Mouse (Mus musculus): Measurements from ENCODE around the gene Emd. TPM values are rescaled to one million over a fixed set of nuclear protein-coding genes. Genes with fewer than 3 reads are reported as not detected.

The Emd gene
- polyA plus RNA-seq, 1 experiment from 2014 or later: 22.7 TPM

DNA sequence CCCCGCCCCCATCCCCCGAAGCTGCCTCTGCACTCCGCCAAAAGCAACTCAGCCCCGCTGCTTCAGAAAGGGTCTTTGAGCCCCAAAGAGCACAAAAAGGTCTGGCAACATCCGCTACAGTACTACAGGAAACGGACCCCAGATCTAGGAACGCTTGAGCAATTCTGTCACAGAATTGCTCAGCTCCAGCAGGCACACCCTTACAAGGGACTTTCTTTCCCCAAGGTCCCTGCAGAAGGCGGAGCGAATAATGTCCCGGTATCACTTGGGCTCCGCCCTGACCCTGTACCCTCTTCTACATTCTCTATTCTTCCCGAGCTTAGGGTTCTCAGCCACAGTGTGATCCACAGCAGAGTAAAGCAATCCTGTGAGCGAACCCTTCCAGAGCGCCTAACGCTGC, 7.8 kb upstream of the Emd start:
- 25% methylated on average over 15 of the region's 15 CpGs for WGBS
- Histone ChIP-seq H3K4me1 (no peaks in the 10 kb centered on the region), H3K4me3 (peak overlapping the region; percentile 70), H3K36me3 (peaks cover 22% of the 10 kb centered on the region), H3K27ac (peak overlapping the region; percentile 92), H3K9me3 (no peaks in the 10 kb centered on the region), H3K27me3 (ENCODE audit: insufficient read depth, poor library complexity, severe bottlenecking) (no peaks in the 10 kb centered on the region)
- DNase-seq (ENCODE audit: low spot score): no peak

DNA sequence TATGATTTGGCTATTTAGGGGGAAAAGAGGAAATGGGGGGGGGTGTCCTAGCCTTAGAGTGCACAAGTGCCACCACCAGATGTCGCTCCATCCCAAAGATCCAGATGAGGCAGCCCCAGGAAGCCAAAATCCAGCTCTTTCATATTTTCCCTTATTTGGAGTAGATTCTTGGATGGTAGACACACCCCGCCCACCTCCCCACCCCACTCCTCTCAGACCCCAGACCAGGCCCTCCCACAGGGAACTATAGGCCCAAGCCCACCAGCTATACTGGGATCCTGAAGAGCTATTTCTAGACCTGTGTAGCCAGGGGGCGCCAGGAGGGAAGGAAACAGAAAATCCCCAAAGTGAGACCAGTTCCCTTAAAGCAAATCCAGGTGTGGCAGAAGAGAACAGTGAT, 5.8 kb upstream of the Emd start:
- peak; percentile 81 for DNase-seq (ENCODE audit: low spot score)
- WGBS: 23% methylated on average over 3 of the region's 3 CpGs
- Histone ChIP-seq H3K4me1 (no peaks in the 10 kb centered on the region), H3K36me3 (peaks cover 3% of the 10 kb centered on the region), H3K27ac (peak overlapping the region; percentile 86), H3K9me3 (no peaks in the 10 kb centered on the region), H3K4me3 (peak overlapping the region; percentile 57), H3K27me3 (ENCODE audit: insufficient read depth, poor library complexity, severe bottlenecking) (0 out of 2 replicates have a peak, but pooled peaks cover 3% of the 10 kb centered on the region)

DNA sequence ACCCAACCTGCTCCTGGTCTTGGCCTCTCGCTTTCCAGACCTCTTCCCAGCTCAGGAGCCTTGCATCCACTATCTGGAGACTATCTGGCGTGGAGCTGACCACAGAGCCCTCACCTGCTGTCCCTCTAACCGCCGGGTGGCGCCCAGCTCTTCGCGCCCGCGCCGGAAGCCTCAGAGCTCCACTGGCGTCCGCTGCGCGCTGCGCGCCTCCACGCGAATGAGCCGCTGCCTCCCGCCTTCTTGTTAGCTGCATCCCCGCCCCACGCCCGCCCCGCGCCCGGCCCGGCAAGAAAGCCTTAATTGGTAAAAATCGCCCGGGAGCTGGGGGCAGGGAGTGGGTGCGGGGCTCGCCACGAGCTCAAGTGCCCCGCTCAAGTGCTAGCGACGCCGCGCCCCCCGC, 4.9 kb upstream of the Emd start, which contains the start of gene Flna:
TSS of gene Flna (minus strand) at position 206 of the 400 bp plus-strand sequence.
- no peaks in the 10 kb centered on the region for H3K36me3 ChIP-seq
- H3K9me3 ChIP-seq: no peaks in the 10 kb centered on the region
- H3K4me3 ChIP-seq: peak within 1 kb of the TSS; percentile 57
- H3K27me3 ChIP-seq (ENCODE audit: insufficient read depth, poor library complexity, severe bottlenecking): 0 out of 2 replicates have a peak, but pooled peaks cover 3% of the 10 kb centered on the region
- peak within 1 kb of the TSS; percentile 86 for H3K27ac ChIP-seq
- no peaks in the 10 kb centered on the region for H3K4me1 ChIP-seq
- 15% methylated on average over 38 of the region's 38 CpGs for WGBS
- peak; percentile 84 for DNase-seq (ENCODE audit: low spot score)

DNA sequence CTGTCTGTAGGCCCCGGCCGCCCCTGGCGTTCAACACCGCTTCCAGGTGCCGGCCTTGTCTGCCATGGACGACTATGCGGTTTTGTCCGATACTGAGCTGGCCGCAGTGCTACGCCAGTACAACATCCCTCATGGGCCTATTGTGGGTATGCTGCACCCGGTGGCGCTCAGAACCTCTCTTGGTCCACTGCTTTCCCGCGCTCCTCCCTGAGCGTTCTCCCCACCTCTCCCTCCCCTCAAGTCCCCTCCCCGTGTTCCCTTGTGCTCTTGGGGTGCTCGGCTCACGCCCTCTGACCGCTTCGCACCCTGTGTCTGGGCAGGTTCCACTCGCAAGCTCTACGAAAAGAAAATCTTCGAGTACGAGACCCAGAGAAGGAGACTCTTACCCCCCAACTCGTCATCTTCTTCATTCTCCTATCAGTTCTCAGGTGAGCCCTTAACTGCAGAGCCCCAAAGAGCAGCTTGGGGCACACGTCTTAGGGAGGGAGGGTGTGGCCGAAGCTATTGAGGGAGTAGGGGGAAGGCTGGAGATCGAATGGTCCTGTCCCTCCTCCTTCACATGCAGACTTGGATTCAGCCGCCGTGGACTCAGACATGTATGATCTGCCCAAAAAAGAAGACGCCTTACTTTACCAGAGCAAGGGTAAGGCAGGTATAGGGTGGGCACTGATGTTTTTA, 540 bp downstream of the Emd start:
- Histone ChIP-seq H3K4me3 (peak overlapping the region; percentile 70), H3K27ac (peak overlapping the region; percentile 91), H3K4me1 (0 out of 2 replicates have a peak, but pooled peaks cover 5% of the 10 kb centered on the region), H3K9me3 (no peaks in the 10 kb centered on the region), H3K27me3 (ENCODE audit: insufficient read depth, poor library complexity, severe bottlenecking) (0 out of 2 replicates have a peak, but pooled peaks cover 3% of the 10 kb centered on the region), H3K36me3 (peaks cover 19% of the 10 kb centered on the region)
- no peak for DNase-seq (ENCODE audit: low spot score)
- WGBS: 19% methylated on average over 31 of the region's 31 CpGs

DNA sequence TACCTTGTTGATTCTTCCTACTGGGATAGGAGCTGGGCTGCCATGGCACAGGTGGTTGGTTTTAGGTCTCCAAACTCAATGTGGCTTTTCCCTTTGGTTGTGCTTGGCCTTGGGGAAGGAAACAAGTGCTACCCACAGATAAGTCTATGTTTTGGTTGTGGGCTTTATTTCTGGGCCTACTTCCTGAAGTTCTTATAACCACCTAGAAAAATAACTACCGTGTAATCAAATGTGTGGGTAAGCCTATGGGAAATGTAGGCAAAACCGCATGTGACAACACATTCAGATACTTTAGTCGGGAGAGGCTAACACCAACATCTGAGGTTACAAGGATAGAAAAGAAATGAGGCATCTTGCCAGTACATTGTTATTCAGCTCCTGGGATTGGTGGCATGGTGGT, 3.3 kb downstream of the Emd start:
- Histone ChIP-seq H3K9me3 (no peaks in the 10 kb centered on the region), H3K27me3 (ENCODE audit: insufficient read depth, poor library complexity, severe bottlenecking) (no peaks in the 10 kb centered on the region), H3K36me3 (peaks cover 22% of the 10 kb centered on the region), H3K4me3 (no peak overlapping the region), H3K27ac (no peak overlapping the region), H3K4me1 (0 out of 2 replicates have a peak, but pooled peaks cover 5% of the 10 kb centered on the region)
- DNase-seq (ENCODE audit: low spot score): no peak
- WGBS: 87% methylated on average over 3 of the region's 3 CpGs

DNA sequence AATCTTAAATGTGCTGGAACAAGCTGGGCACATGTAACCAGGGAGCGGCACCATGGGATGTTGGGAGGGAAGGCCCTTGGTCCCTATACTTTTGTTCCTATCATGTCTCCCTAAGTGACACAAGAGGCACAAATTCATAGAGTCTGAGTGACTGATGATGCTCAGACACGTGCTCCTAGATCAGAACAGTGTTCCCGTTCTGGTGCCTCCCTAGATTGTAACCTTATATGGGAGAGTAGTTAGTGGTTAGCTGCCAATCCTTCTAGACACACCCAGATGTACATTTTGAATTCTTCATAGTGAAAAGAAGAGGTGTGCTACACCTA, 15.2 kb downstream of the Emd start:
- H3K9me3 ChIP-seq: no peaks in the 10 kb centered on the region
- no peaks in the 10 kb centered on the region for H3K27me3 ChIP-seq (ENCODE audit: insufficient read depth, poor library complexity, severe bottlenecking)
- no peaks in the 10 kb centered on the region for H3K4me1 ChIP-seq
- no peak for DNase-seq (ENCODE audit: low spot score)
- peak overlapping the region; percentile 91 for H3K27ac ChIP-seq
- WGBS: 28% methylated on average over 3 of the region's 3 CpGs
- peak overlapping the region; percentile 65 for H3K4me3 ChIP-seq
- peaks cover 10% of the 10 kb centered on the region; the same call in 1 of the 2 replicates for H3K36me3 ChIP-seq

DNA sequence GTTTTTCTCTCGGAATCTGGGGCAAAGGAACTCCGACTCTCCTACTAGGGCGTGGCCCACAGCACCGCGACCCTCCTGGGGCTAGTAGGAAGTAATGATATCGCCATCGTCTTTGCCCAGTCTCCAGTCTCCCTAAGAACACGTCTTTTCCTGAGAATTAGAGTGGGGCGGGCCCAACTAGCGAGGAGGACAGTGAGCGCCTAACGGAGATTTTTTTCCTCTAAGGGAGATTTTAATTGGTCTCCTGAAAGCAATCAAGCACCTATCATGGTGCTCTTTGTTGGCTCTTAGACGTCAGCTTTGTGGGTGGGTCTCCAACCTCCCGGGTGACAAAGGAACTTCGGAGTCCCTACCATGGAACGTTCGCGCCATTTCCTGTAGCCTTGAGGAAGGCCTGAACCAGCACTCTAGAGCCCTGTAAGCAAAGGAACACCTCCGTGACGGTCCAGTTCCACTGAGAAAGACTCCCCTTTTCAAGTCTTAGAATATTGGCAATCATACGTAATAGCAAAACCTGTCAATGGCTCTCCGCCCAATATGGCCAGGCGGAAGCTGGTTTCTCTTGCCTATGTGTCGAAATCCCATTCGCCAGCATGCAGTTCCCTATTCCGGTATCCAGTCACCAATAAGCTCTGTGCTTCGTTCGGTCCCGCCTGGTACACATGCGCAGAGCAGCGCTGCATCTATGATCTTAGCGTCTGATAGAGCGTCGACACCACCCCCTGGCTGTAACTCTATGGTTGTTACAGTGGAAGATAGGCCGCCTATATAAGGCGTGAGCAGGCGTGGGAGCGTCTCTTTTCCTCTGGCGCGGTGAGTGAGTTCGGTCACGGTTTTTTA, 15.8 kb downstream of the Emd start, which contains the start of gene Rpl10:
TSS of gene Rpl10 (plus strand) at position 751 of the 840 bp plus-strand sequence.
- H3K4me1 ChIP-seq: no peaks in the 10 kb centered on the region
- H3K27ac ChIP-seq: peak within 1 kb of the TSS; percentile 91
- DNase-seq (ENCODE audit: low spot score): peak; percentile 97
- H3K36me3 ChIP-seq: peaks cover 10% of the 10 kb centered on the region; the same call in 1 of the 2 replicates
- H3K4me3 ChIP-seq: peak within 1 kb of the TSS; percentile 65
- WGBS: 14% methylated on average over 42 of the region's 42 CpGs
- no peaks in the 10 kb centered on the region for H3K9me3 ChIP-seq
- H3K27me3 ChIP-seq (ENCODE audit: insufficient read depth, poor library complexity, severe bottlenecking): no peaks in the 10 kb centered on the region

DNA sequence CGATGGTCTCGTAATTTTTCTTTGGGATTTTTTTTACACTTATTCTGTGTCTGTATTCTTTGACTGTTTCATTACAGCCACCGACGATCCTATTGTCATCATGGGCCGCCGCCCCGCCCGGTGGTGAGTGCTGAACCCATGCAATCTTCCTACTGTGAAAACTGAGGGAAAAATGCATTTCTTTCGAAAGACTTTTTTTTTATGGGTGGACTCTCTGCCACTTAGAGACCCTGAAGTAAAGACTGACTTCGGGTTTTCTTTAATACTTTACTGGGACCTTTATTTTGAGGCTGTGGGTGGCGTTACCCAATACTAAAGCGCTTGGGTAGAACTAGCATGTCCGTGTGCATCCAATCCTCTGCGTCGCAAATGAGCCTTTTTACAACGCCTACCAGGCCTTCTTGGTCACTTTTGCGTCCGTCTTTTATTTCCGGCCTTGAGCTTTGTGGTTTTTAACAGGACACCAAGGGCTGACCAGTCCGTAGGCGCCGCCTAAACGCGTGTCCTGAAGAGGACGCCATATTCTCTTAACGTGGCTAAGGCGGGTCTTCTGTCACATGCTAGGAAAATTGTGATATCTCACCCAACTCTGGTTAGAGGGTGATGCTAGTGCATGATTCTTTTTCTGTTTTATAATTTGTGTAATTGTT, 16.5 kb downstream of the Emd start:
- no peaks in the 10 kb centered on the region for H3K9me3 ChIP-seq
- DNase-seq (ENCODE audit: low spot score): no peak
- 15% methylated on average over 27 of the region's 27 CpGs for WGBS
- peak overlapping the region; percentile 84 for H3K27ac ChIP-seq
- peaks cover 10% of the 10 kb centered on the region; the same call in 1 of the 2 replicates for H3K36me3 ChIP-seq
- H3K27me3 ChIP-seq (ENCODE audit: insufficient read depth, poor library complexity, severe bottlenecking): no peaks in the 10 kb centered on the region
- peak overlapping the region; percentile 65 for H3K4me3 ChIP-seq
- no peaks in the 10 kb centered on the region for H3K4me1 ChIP-seq

DNA sequence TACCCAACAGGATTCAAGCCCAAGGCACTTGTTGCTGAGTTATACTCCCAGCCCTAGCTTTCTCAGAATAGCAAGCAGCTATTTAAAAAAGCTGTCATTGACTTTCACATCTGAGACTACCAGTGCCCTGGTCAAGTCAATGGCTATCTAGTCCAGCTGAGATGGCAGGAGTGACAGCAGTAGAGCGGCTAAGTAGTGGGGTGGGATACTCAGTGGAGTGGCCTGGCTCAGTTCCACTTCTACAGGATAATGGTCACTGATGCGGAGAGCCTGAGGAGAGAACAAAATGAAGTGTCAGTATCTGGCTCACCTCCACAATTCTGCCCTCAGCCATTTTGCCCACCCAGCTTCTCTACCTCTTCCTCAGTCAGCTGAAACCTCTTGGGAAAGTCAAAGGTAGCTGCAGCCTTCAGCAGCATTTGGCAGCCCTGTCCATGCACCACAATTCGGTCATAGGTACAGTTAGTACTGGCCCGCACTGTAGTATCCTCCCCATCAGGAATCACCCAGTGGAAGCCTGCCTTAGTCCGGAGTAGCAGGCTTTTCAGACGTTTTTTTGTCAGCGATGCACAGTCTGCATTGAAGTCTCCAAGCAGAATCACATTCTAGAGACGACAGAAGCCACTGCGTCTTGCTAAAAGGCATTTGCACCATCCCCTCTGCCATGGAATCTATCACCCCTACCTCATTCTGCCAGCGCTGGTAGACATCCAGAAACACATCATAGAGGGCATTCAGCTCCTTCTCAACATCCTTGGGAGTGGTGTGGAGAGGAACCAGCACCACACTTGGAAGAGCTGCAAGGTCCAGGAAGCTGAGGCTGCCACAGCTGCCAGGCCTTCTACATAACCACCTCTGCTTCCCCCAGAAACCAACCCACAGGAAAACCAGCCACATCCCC, 19.2 kb downstream of the Emd start:
- Histone ChIP-seq H3K9me3 (no peaks in the 10 kb centered on the region), H3K4me3 (0 out of 2 replicates have a peak overlapping the region, but pooled peaks have one; percentile 6), H3K36me3 (peaks cover 10% of the 10 kb centered on the region; the same call in 1 of the 2 replicates), H3K27ac (no peak overlapping the region), H3K4me1 (no peaks in the 10 kb centered on the region), H3K27me3 (ENCODE audit: insufficient read depth, poor library complexity, severe bottlenecking) (no peaks in the 10 kb centered on the region)
- WGBS: 30% methylated on average over 10 of the region's 10 CpGs
- DNase-seq (ENCODE audit: low spot score): peak; percentile 70

DNA sequence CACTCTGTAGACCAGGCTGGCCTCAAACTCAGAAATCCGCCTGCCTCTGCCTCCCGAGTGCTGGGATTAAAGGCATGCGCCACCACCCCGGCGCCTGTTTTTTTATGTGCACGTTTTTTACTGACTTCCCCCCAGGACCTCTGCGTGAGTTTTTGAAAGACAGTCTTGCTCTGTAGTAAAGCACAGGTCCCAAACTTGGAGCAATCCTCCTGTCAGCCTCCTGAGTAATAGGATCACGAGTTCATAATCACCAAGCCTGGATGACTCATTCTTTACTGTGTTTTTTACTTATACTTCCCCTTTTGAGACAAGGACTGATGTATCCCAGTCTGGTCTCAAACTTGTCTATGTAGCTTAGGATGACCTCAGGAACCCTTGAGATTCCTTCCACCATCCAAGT, 23.4 kb downstream of the Emd start:
- Histone ChIP-seq H3K27me3 (ENCODE audit: insufficient read depth, poor library complexity, severe bottlenecking) (no peaks in the 10 kb centered on the region), H3K27ac (no peak overlapping the region), H3K4me3 (no peak overlapping the region), H3K9me3 (no peaks in the 10 kb centered on the region), H3K4me1 (no peaks in the 10 kb centered on the region), H3K36me3 (0 out of 2 replicates have a peak, but pooled peaks cover 5% of the 10 kb centered on the region)
- no peak for DNase-seq (ENCODE audit: low spot score)
- WGBS: 68% methylated on average over 8 of the region's 8 CpGs

DNA sequence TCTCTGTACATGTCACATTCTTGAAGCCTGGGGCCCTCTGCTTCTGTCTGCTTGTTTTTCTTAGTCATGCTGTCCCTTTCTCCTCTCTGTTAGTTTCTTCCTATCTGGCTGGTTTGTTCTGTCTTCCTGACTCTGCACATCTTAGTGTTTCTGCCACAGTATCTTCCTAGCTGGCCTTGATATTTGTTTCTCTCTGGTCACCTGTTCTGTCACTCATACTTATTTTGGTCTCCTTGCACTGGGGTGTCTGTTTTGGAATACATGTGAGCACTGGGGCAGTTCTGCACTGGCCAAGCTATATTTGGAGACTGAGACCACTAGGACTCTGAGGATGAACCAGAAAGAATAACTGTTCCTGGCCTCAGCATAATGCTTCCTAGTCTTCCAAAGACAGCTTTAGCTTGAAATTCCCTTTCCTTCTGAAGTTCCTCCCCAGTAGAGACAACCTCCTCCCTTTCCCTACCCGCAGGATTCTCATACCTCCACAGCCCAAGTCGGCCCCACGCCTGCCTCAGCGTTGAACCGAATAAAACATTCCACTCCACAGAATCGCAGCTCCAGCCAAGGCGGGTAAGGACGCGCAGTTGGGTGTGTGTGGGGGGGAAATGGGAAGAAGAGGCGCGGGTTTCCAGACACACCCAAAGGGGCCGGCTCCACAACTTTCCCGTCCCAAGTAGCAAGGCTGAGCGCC, 26.7 kb downstream of the Emd start:
- Histone ChIP-seq H3K27ac (peak overlapping the region; percentile 88), H3K9me3 (no peaks in the 10 kb centered on the region), H3K27me3 (ENCODE audit: insufficient read depth, poor library complexity, severe bottlenecking) (no peaks in the 10 kb centered on the region), H3K4me3 (peak overlapping the region; percentile 71), H3K4me1 (peaks cover 7% of the 10 kb centered on the region; the same call in 1 of the 2 replicates), H3K36me3 (no peaks in the 10 kb centered on the region)
- no peak for DNase-seq (ENCODE audit: low spot score)
- WGBS: 10% methylated on average over 14 of the region's 14 CpGs

All from heart, embryonic 10.5 days (tissue).